12 mouse cellular contexts compared by ENCODE assay signal in the genomic region with DNA sequence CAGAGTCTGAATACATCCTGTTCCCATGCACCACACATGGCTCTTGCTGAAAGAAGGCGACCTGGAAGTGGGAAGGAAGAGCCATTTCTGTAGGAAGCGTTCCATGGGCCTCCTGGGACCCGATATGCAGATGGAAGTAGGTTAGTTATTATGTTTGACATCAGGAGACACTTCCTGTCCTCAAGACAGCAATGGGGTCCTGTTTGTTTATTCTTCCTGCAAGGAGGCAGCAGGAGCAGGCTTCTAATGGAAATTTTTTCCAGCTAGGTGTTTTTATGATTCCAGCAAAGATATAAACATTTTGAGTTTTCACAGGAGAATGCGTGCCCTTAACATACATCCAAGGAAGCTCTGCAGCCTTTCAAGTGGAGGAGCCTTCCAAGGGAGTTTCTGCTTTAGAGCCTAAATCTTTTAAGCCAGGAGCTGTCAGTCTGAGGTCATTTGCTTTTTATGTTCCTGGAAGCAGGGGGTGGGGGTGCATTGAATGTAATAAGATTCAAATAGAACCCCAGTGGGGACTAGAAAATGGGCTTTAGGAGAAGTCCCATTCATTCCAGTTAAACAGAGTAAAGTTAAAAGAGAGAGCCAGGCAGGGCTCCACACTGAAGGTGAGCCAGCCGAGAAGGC.
A peak's percentile ranks its signal among the peaks of the same experiment; 100 is the strongest.
DNase-seq lines count a peak whose midpoint lies in the region; ATAC-seq and TF ChIP-seq lines count a peak whose summit lies in the region.
"Had no signal": no experiment of that assay in that cellular context is flagged by ENCODE, and none has a peak within 500 bp of the region (broad histone marks: within the 10 kb centered on the region; RNA-seq: fewer than 3 reads in every experiment).

No protein-coding gene starts in this region.

- H3K4me2 ChIP-seq in intestine, embryonic 14.5 days (ENCODE audit: low read length) = no peak overlapping the region
- no peak overlapping the region for H3K4me2 ChIP-seq in intestine, postnatal 0 days (replicated peaks; ENCODE audit: low read depth)
- H3K4me2 ChIP-seq in forebrain, embryonic 13.5 days = peak overlapping the region; percentile 34
- no peak overlapping the region for H3K4me2 ChIP-seq in stomach, embryonic 16.5 days (ENCODE audit: low read depth, low read length)
- H3K4me2 ChIP-seq: embryonic facial prominence, embryonic 13.5 days; limb, embryonic 15.5 days had no signal

- H3K4me1 ChIP-seq in intestine, embryonic 14.5 days (replicated peaks; ENCODE audit: control insufficient read depth, insufficient read depth, low read length) = peaks cover 6% of the 10 kb centered on the region
- H3K4me1 ChIP-seq in intestine, postnatal 0 days (replicated peaks; ENCODE audit: control insufficient read depth, insufficient read depth, low read length) = no peaks in the 10 kb centered on the region
- H3K4me1 ChIP-seq in forebrain, embryonic 13.5 days = peaks cover 18% of the 10 kb centered on the region
- no peaks in the 10 kb centered on the region for H3K4me1 ChIP-seq in stomach, embryonic 16.5 days (ENCODE audit: control insufficient read depth, insufficient read depth, low read length)

- WGBS in intestine, embryonic 14.5 days = 22% methylated on average over 5 of the region's 5 CpGs
- WGBS in intestine, postnatal 0 days = 43% methylated on average over 5 of the region's 5 CpGs
- 8% methylated on average over 5 of the region's 5 CpGs for WGBS in forebrain, embryonic 13.5 days
- WGBS in stomach, embryonic 16.5 days = 21% methylated on average over 5 of the region's 5 CpGs

- H3K9ac ChIP-seq in intestine, embryonic 14.5 days (ENCODE audit: low read length) = no peak overlapping the region
- no peak overlapping the region for H3K9ac ChIP-seq in intestine, postnatal 0 days (ENCODE audit: low read depth, low read length)
- no peak overlapping the region for H3K9ac ChIP-seq in forebrain, embryonic 13.5 days
- H3K9ac ChIP-seq in stomach, embryonic 16.5 days (ENCODE audit: low read length) = no peak overlapping the region
- H3K9ac ChIP-seq: embryonic facial prominence, embryonic 13.5 days; limb, embryonic 15.5 days had no signal

- H3K9me3 ChIP-seq in intestine, embryonic 14.5 days (ENCODE audit: control insufficient read depth, low read length) = no peaks in the 10 kb centered on the region
- H3K9me3 ChIP-seq in intestine, postnatal 0 days (ENCODE audit: control insufficient read depth) = no peaks in the 10 kb centered on the region
- no peaks in the 10 kb centered on the region for H3K9me3 ChIP-seq in forebrain, embryonic 13.5 days (replicated peaks)
- no peaks in the 10 kb centered on the region for H3K9me3 ChIP-seq in stomach, embryonic 16.5 days (replicated peaks; ENCODE audit: control insufficient read depth, low read length)
- H3K9me3 ChIP-seq: embryonic facial prominence, embryonic 13.5 days; limb, embryonic 15.5 days had no signal

- no peaks in the 10 kb centered on the region for H3K36me3 ChIP-seq in intestine, embryonic 14.5 days (ENCODE audit: control insufficient read depth, insufficient read depth, low read length)
- H3K36me3 ChIP-seq in intestine, postnatal 0 days (ENCODE audit: control insufficient read depth, insufficient read depth) = no peaks in the 10 kb centered on the region
- H3K36me3 ChIP-seq in forebrain, embryonic 13.5 days (ENCODE audit: poor library complexity, severe bottlenecking) = no peaks in the 10 kb centered on the region
- no peaks in the 10 kb centered on the region for H3K36me3 ChIP-seq in stomach, embryonic 16.5 days (ENCODE audit: control insufficient read depth, insufficient read depth, low read length)
- H3K36me3 ChIP-seq: embryonic facial prominence, embryonic 13.5 days; limb, embryonic 15.5 days had no signal

- no peak for DNase-seq in intestine, embryonic 14.5 days (ENCODE audit: low spot score)
- peak; percentile 13 for DNase-seq in mesoderm, embryonic 11.5 days (ENCODE audit: low read depth, low spot score)
- DNase-seq in right cerebral cortex, adult 2 months (ENCODE audit: low spot score in 2 of 2) = no peak
- DNase-seq: heart, adult 2 months; spleen, adult 18-20 months; thymus, postnatal 36 days had no signal

- ATAC-seq in intestine, embryonic 14.5 days (replicated peaks; ENCODE audit: low FRiP score, low TSS enrichment, low read depth) = no peak
- ATAC-seq in intestine, postnatal 0 days = no peak
- ATAC-seq in forebrain, embryonic 13.5 days = no peak
- no peak for ATAC-seq in stomach, embryonic 16.5 days (ENCODE audit: insufficient read depth, low FRiP score)
- no peak for ATAC-seq in frontal cortex, adult (ENCODE audit: low TSS enrichment)

- no peaks in the 10 kb centered on the region for H3K27me3 ChIP-seq in intestine, embryonic 14.5 days (replicated peaks; ENCODE audit: control insufficient read depth, insufficient read depth, low read length)
- no peaks in the 10 kb centered on the region for H3K27me3 ChIP-seq in intestine, postnatal 0 days (replicated peaks; ENCODE audit: control insufficient read depth, insufficient read depth, low read length)
- H3K27me3 ChIP-seq in forebrain, embryonic 13.5 days = no peaks in the 10 kb centered on the region
- H3K27me3 ChIP-seq in stomach, embryonic 16.5 days (ENCODE audit: control insufficient read depth, insufficient read depth, low read length) = no peaks in the 10 kb centered on the region
- H3K27me3 ChIP-seq: embryonic facial prominence, embryonic 13.5 days; limb, embryonic 15.5 days had no signal

- peak overlapping the region; percentile 65 for H3K27ac ChIP-seq in intestine, embryonic 14.5 days (ENCODE audit: low read depth)
- H3K27ac ChIP-seq in intestine, postnatal 0 days (ENCODE audit: low read depth, low read length) = no peak overlapping the region
- H3K27ac ChIP-seq in forebrain, embryonic 13.5 days = peak overlapping the region; percentile 81
- peak overlapping the region; percentile 1; the same call in 1 of the 2 replicates for H3K27ac ChIP-seq in stomach, embryonic 16.5 days (ENCODE audit: low read length)
- H3K27ac ChIP-seq: embryonic facial prominence, embryonic 13.5 days; heart, adult 2 months; limb, embryonic 15.5 days had no signal

- H3K4me3 ChIP-seq in intestine, embryonic 14.5 days (ENCODE audit: low read depth, low read length) = no peak overlapping the region
- H3K4me3 ChIP-seq in intestine, postnatal 0 days (ENCODE audit: low read depth, low read length) = no peak overlapping the region
- no peak overlapping the region for H3K4me3 ChIP-seq in forebrain, embryonic 13.5 days
- no peak overlapping the region for H3K4me3 ChIP-seq in stomach, embryonic 16.5 days (replicated peaks; ENCODE audit: low read length)
- H3K4me3 ChIP-seq: embryonic facial prominence, embryonic 13.5 days; heart, adult 2 months; limb, embryonic 15.5 days had no signal

- no peak for TF ChIP-seq CTCF in intestine, postnatal 0 days (IDR thresholded peaks at IDR 0.05; ENCODE audit: low read depth)
